17 mouse cellular contexts compared by ENCODE assay signal in genomic region chr2:4580666-4581065, GRCm38 (mm10).
DNase-seq lines count a peak whose midpoint lies in the region; ATAC-seq and TF ChIP-seq lines count a peak whose summit lies in the region.
"Had no signal": no experiment of that assay in that cellular context is flagged by ENCODE, and none has a peak within 500 bp of the region (broad histone marks: within the 10 kb centered on the region; RNA-seq: fewer than 3 reads in every experiment).

No protein-coding gene starts in this region.

- H3K9me3 ChIP-seq in hindbrain, postnatal 0 days (ENCODE audit: low read length) = no peaks in the 10 kb centered on the region
- no peaks in the 10 kb centered on the region for H3K9me3 ChIP-seq in hindbrain, embryonic 11.5 days (ENCODE audit: control insufficient read depth, low read length)
- H3K9me3 ChIP-seq in intestine, postnatal 0 days (ENCODE audit: control insufficient read depth) = no peaks in the 10 kb centered on the region
- no peaks in the 10 kb centered on the region for H3K9me3 ChIP-seq in kidney, embryonic 16.5 days (ENCODE audit: low read length)
- H3K9me3 ChIP-seq: intestine, embryonic 15.5 days; midbrain, embryonic 10.5 days had no signal

- no peak for TF ChIP-seq CTCF in hindbrain, postnatal 0 days (IDR thresholded peaks at IDR 0.05; ENCODE audit: low read depth)
- TF ChIP-seq CTCF in intestine, postnatal 0 days (IDR thresholded peaks at IDR 0.05; ENCODE audit: low read depth) = no peak

- no peak for DNase-seq in hindbrain, postnatal 0 days (ENCODE audit: low spot score)
- no peak for DNase-seq in hindbrain, embryonic 11.5 days (ENCODE audit: low spot score)
- peak; percentile 56 for DNase-seq in thymus, postnatal 0 days (ENCODE audit: low spot score)
- DNase-seq in thymus, postnatal 10 days (ENCODE audit: low spot score in 2 of 2) = no peak
- DNase-seq: adrenal gland, postnatal 25 days; cerebellum, adult 9-11 months; gastrocnemius, adult 2 months; kidney, postnatal 25 days had no signal

- H3K27me3 ChIP-seq in hindbrain, postnatal 0 days (ENCODE audit: insufficient read depth, low read length) = no peaks in the 10 kb centered on the region
- H3K27me3 ChIP-seq in hindbrain, embryonic 11.5 days (ENCODE audit: control insufficient read depth, insufficient read depth, low read length) = no peaks in the 10 kb centered on the region
- H3K27me3 ChIP-seq in intestine, postnatal 0 days (replicated peaks; ENCODE audit: control insufficient read depth, insufficient read depth, low read length) = no peaks in the 10 kb centered on the region
- no peaks in the 10 kb centered on the region for H3K27me3 ChIP-seq in kidney, embryonic 16.5 days (ENCODE audit: insufficient read depth, low read length)
- H3K27me3 ChIP-seq: intestine, embryonic 15.5 days had no signal

- ATAC-seq in hindbrain, postnatal 0 days = 0 out of 2 replicates have a peak, but pooled peaks have one; percentile 32
- no peak for ATAC-seq in hindbrain, embryonic 11.5 days (ENCODE audit: low FRiP score)
- peak; percentile 65 for ATAC-seq in megakaryocyte progenitor cell, adult 5-6 weeks (replicated peaks; ENCODE audit: poor library complexity)
- no peak for ATAC-seq in intestine, postnatal 0 days
- no peak for ATAC-seq in kidney, embryonic 16.5 days (ENCODE audit: low FRiP score, low TSS enrichment)
- ATAC-seq: CD4-positive, CD25-positive, alpha-beta regulatory T cell, adult 4 months; forebrain, embryonic 16.5 days; intestine, embryonic 15.5 days; lung, postnatal 0 days had no signal

- H3K4me3 ChIP-seq in hindbrain, postnatal 0 days (ENCODE audit: low read length) = no peak overlapping the region
- no peak overlapping the region for H3K4me3 ChIP-seq in hindbrain, embryonic 11.5 days (ENCODE audit: low read depth, low read length)
- no peak overlapping the region for H3K4me3 ChIP-seq in intestine, postnatal 0 days (ENCODE audit: low read depth, low read length)
- no peak overlapping the region for H3K4me3 ChIP-seq in kidney, embryonic 16.5 days (ENCODE audit: low read length)
- H3K4me3 ChIP-seq: gastrocnemius, adult 2 months; intestine, embryonic 15.5 days; midbrain, embryonic 10.5 days; myocyte had no signal

- no peak overlapping the region for H3K9ac ChIP-seq in hindbrain, postnatal 0 days (replicated peaks; ENCODE audit: low read length)
- H3K9ac ChIP-seq in hindbrain, embryonic 11.5 days (ENCODE audit: low read depth, low read length) = no peak overlapping the region
- no peak overlapping the region for H3K9ac ChIP-seq in intestine, postnatal 0 days (ENCODE audit: low read depth, low read length)
- H3K9ac ChIP-seq in kidney, embryonic 16.5 days (replicated peaks; ENCODE audit: low read length) = no peak overlapping the region
- H3K9ac ChIP-seq: intestine, embryonic 15.5 days had no signal

- peak overlapping the region; percentile 45; the same call in 1 of the 2 replicates for H3K27ac ChIP-seq in hindbrain, postnatal 0 days
- no peak overlapping the region for H3K27ac ChIP-seq in hindbrain, embryonic 11.5 days (ENCODE audit: low read depth, low read length)
- no peak overlapping the region for H3K27ac ChIP-seq in intestine, postnatal 0 days (ENCODE audit: low read depth, low read length)
- no peak overlapping the region for H3K27ac ChIP-seq in kidney, embryonic 16.5 days (ENCODE audit: low read length)
- H3K27ac ChIP-seq: gastrocnemius, adult 2 months; midbrain, embryonic 10.5 days had no signal

- H3K4me1 ChIP-seq in hindbrain, postnatal 0 days (ENCODE audit: insufficient read depth, low read length) = peaks cover 14% of the 10 kb centered on the region; the same call in 1 of the 2 replicates
- H3K4me1 ChIP-seq in hindbrain, embryonic 11.5 days (replicated peaks; ENCODE audit: control insufficient read depth, insufficient read depth, low read length) = 0 out of 2 replicates have a peak, but pooled peaks cover 6% of the 10 kb centered on the region
- 0 out of 2 replicates have a peak, but pooled peaks cover 3% of the 10 kb centered on the region for H3K4me1 ChIP-seq in intestine, postnatal 0 days (replicated peaks; ENCODE audit: control insufficient read depth, insufficient read depth, low read length)
- H3K4me1 ChIP-seq in kidney, embryonic 16.5 days (ENCODE audit: insufficient read depth, low read length) = peaks cover 64% of the 10 kb centered on the region
- H3K4me1 ChIP-seq: midbrain, embryonic 10.5 days had no signal

- H3K4me2 ChIP-seq in hindbrain, postnatal 0 days (ENCODE audit: low read depth, low read length) = no peak overlapping the region
- no peak overlapping the region for H3K4me2 ChIP-seq in hindbrain, embryonic 11.5 days (replicated peaks; ENCODE audit: low read depth, low read length)
- H3K4me2 ChIP-seq in intestine, postnatal 0 days (replicated peaks; ENCODE audit: low read depth) = no peak overlapping the region
- no peak overlapping the region for H3K4me2 ChIP-seq in kidney, embryonic 16.5 days (replicated peaks; ENCODE audit: low read depth, low read length)
- H3K4me2 ChIP-seq: intestine, embryonic 15.5 days had no signal

- peaks cover 9% of the 10 kb centered on the region; the same call in 1 of the 2 replicates for H3K36me3 ChIP-seq in hindbrain, postnatal 0 days (ENCODE audit: insufficient read depth, low read length)
- peaks cover 4% of the 10 kb centered on the region; the same call in 1 of the 2 replicates for H3K36me3 ChIP-seq in hindbrain, embryonic 11.5 days (ENCODE audit: control insufficient read depth, insufficient read depth, low read length)
- H3K36me3 ChIP-seq in intestine, postnatal 0 days (ENCODE audit: control insufficient read depth, insufficient read depth) = peaks cover 13% of the 10 kb centered on the region
- H3K36me3 ChIP-seq in kidney, embryonic 16.5 days (ENCODE audit: insufficient read depth, low read length) = peaks cover 30% of the 10 kb centered on the region
- H3K36me3 ChIP-seq: intestine, embryonic 15.5 days had no signal

- 48% methylated on average over 6 of the region's 6 CpGs for WGBS in hindbrain, postnatal 0 days
- WGBS in hindbrain, embryonic 11.5 days = 77% methylated on average over 6 of the region's 6 CpGs
- 84% methylated on average over 6 of the region's 6 CpGs for WGBS in intestine, postnatal 0 days
- WGBS in kidney, embryonic 16.5 days = 76% methylated on average over 6 of the region's 6 CpGs

Comparison
In these comparisons a context has a peak if more than half of its experiments do, and no peak if none do; other contexts are left out.
1. ATAC-seq: peak in hindbrain, postnatal 0 days (single experiment) and megakaryocyte progenitor cell, adult 5-6 weeks (single experiment); none in hindbrain, embryonic 11.5 days (single experiment), intestine, postnatal 0 days (single experiment) and kidney, embryonic 16.5 days (single experiment).